Mouse (Mus musculus) E14TG2a.4 (cell line): ENCODE measurements around the gene Tgfbr1.

ENCODE experiments used
- H3K27me3 ChIP-seq: 2 replicates; pipeline ENCODE4 v1.6.1; 2014; ENCODE audit warnings: low read length, control low read depth; ENCODE audit not compliant: insufficient read depth
- H3K36me3 ChIP-seq: 2 replicates; pipeline ENCODE4 v1.6.1; 2014; ENCODE audit warnings: low read length, control low read depth; ENCODE audit not compliant: insufficient read depth
- H3K4me1 ChIP-seq: replicated peaks from 2 replicates; pipeline ENCODE4 v1.6.1; 2014; ENCODE audit warnings: low read depth, low read length, control low read depth
- H3K4me3 ChIP-seq: replicated peaks from 2 replicates; pipeline ENCODE4 v1.5.1; 2014; ENCODE audit warnings: mild to moderate bottlenecking, low read length
- H3K9me3 ChIP-seq: 2 replicates; pipeline ENCODE4 v1.6.1; 2014; ENCODE audit warnings: low read length, control low read depth
- CTCF ChIP-seq: conservative IDR thresholded peaks from 2 replicates; pipeline ENCODE4 v1.5.1; 2014; ENCODE audit warnings: low read length
- NANOG ChIP-seq: IDR thresholded peaks from 2 replicates; pipeline ENCODE4 v1.6.1; 2014; ENCODE audit warnings: borderline replicate concordance, low read length, mixed read lengths
- POU5F1 ChIP-seq: IDR thresholded peaks from 2 replicates; pipeline ENCODE4 v1.6.1; 2014; ENCODE audit warnings: low read length, borderline replicate concordance

The Tgfbr1 gene

GRCm38 (mm10) chr4:47315458-47315857 is 37.6 kb upstream of the Tgfbr1 start:
- Histone ChIP-seq H3K4me3 (no peak overlapping the region), H3K27me3 (no peaks in the 10 kb centered on the region), H3K4me1 (no peaks in the 10 kb centered on the region), H3K36me3 (no peaks in the 10 kb centered on the region), H3K9me3 (peaks cover 23% of the 10 kb centered on the region)
- TF ChIP-seq NANOG (no peak), CTCF (no peak), POU5F1 (no peak)

- Histone ChIP-seq H3K4me1 (no peaks in the 10 kb centered on the region), H3K36me3 (no peaks in the 10 kb centered on the region), H3K27me3 (no peaks in the 10 kb centered on the region), H3K4me3 (no peak overlapping the region), H3K9me3 (peaks cover 23% of the 10 kb centered on the region)
- TF ChIP-seq CTCF, result no peak
Observed at GRCm38 (mm10) chr4:47316432-47316831, 36.6 kb upstream of the Tgfbr1 start.

GRCm38 (mm10) chr4:47319561-47320321 is 33.3 kb upstream of the Tgfbr1 start:
- TF ChIP-seq NANOG (no peak), CTCF (no peak), POU5F1 (no peak)
- Histone ChIP-seq H3K4me1 (no peaks in the 10 kb centered on the region), H3K4me3 (no peak overlapping the region)

GRCm38 (mm10) chr4:47322315-47322714 is 30.7 kb upstream of the Tgfbr1 start:
- Histone ChIP-seq H3K9me3 (no peaks in the 10 kb centered on the region), H3K27me3 (no peaks in the 10 kb centered on the region), H3K4me1 (no peaks in the 10 kb centered on the region), H3K4me3 (no peak overlapping the region), H3K36me3 (no peaks in the 10 kb centered on the region)
- TF ChIP-seq POU5F1 (no peak), NANOG (no peak), CTCF (no peak)

More at GRCm38 (mm10) chr4:47319561-47320321, 33.3 kb upstream of the Tgfbr1 start:
- Histone ChIP-seq H3K27me3 (no peaks in the 10 kb centered on the region), H3K9me3 (peaks cover 11% of the 10 kb centered on the region), H3K36me3 (no peaks in the 10 kb centered on the region)

GRCm38 (mm10) chr4:47324206-47324605 is 28.8 kb upstream of the Tgfbr1 start:
- H3K4me1 ChIP-seq, result no peaks in the 10 kb centered on the region
- TF ChIP-seq CTCF (no peak), NANOG (no peak), POU5F1 (no peak)
- H3K36me3 ChIP-seq, result no peaks in the 10 kb centered on the region
- no peak overlapping the region for H3K4me3 ChIP-seq
- H3K27me3 ChIP-seq, result no peaks in the 10 kb centered on the region
- H3K9me3 ChIP-seq, result no peaks in the 10 kb centered on the region

- Histone ChIP-seq H3K4me1 (no peaks in the 10 kb centered on the region), H3K4me3 (no peak overlapping the region), H3K36me3 (no peaks in the 10 kb centered on the region), H3K9me3 (no peaks in the 10 kb centered on the region), H3K27me3 (no peaks in the 10 kb centered on the region)
- no peak for TF ChIP-seq POU5F1
- TF ChIP-seq CTCF, result no peak
- no peak for TF ChIP-seq NANOG
Observed at GRCm38 (mm10) chr4:47327782-47328181, 25.2 kb upstream of the Tgfbr1 start.

- Histone ChIP-seq H3K36me3 (no peaks in the 10 kb centered on the region), H3K9me3 (no peaks in the 10 kb centered on the region), H3K4me3 (no peak overlapping the region), H3K27me3 (no peaks in the 10 kb centered on the region), H3K4me1 (no peaks in the 10 kb centered on the region)
- no peak for TF ChIP-seq POU5F1
- TF ChIP-seq CTCF, result no peak
- TF ChIP-seq NANOG, result no peak
Observed at GRCm38 (mm10) chr4:47329285-47329684, 23.7 kb upstream of the Tgfbr1 start.

- no peak for TF ChIP-seq NANOG
- no peak for TF ChIP-seq CTCF
- no peak for TF ChIP-seq POU5F1
- H3K4me3 ChIP-seq, result no peak overlapping the region
- no peaks in the 10 kb centered on the region for H3K9me3 ChIP-seq
- no peaks in the 10 kb centered on the region for H3K36me3 ChIP-seq
- no peaks in the 10 kb centered on the region for H3K27me3 ChIP-seq
- H3K4me1 ChIP-seq, result no peaks in the 10 kb centered on the region
Observed at GRCm38 (mm10) chr4:47330378-47331052, 22.5 kb upstream of the Tgfbr1 start.

GRCm38 (mm10) chr4:47332812-47333343 is 20.1 kb upstream of the Tgfbr1 start:
- H3K27me3 ChIP-seq, result no peaks in the 10 kb centered on the region
- H3K36me3 ChIP-seq, result no peaks in the 10 kb centered on the region
- H3K4me1 ChIP-seq, result no peaks in the 10 kb centered on the region
- H3K4me3 ChIP-seq, result no peak overlapping the region
- no peak for TF ChIP-seq POU5F1
- TF ChIP-seq NANOG, result no peak
- no peak for TF ChIP-seq CTCF
- H3K9me3 ChIP-seq, result no peaks in the 10 kb centered on the region
